Mouse (Mus musculus) olfactory bulb, adult 2 months (tissue): Measurements from ENCODE around the gene Kcnmb4. TPM values are rescaled to one million over a fixed set of nuclear protein-coding genes. Genes with fewer than 3 reads are reported as not detected.

ENCODE experiments used
- H3K27ac ChIP-seq: fragments of 200-500 bp; 2 replicates; pipeline ENCODE4 v1.5.1; 2012; ENCODE audit warnings: low read depth, low read length; ENCODE audit not compliant: insufficient read depth
- H3K4me1 ChIP-seq: fragments of 200-500 bp; 2 replicates; pipeline ENCODE4 v1.6.1; 2012; ENCODE audit warnings: low read length; ENCODE audit not compliant: control insufficient read depth, insufficient read depth
- H3K4me3 ChIP-seq: fragments of 200-500 bp; 2 replicates; pipeline ENCODE4 v1.5.1; 2012; ENCODE audit warnings: mild to moderate bottlenecking, low read depth, low read length, moderate library complexity; ENCODE audit not compliant: insufficient read depth
- CTCF ChIP-seq: fragments of 200-500 bp; IDR thresholded peaks from 2 replicates; pipeline ENCODE4 v1.5.1; 2012; ENCODE audit warnings: low read depth, mild to moderate bottlenecking, low read length, moderate library complexity; ENCODE audit not compliant: insufficient read depth
- POLR2A ChIP-seq: fragments of 200-500 bp; IDR thresholded peaks from 2 replicates; pipeline ENCODE4 v1.6.1; 2012; ENCODE audit warnings: mild to moderate bottlenecking, low read depth, low read length, moderate library complexity; ENCODE audit not compliant: insufficient read depth
- WGBS: fragments of 180-500 bp; shearing (Covaris S2); methylation state at CpG from one replicate; pipeline ENCODE4 v1.1.7; 2018; 5-methylcytosine and 5-hydroxymethylcytosine counted together
- polyA plus RNA-seq: library from polyadenylated mRNA; stranded (reverse); fragments of >200 nt; gene quantifications from 2 replicates; pipeline ENCODE4 v1.2.4, GENCODE M21; 2012; ENCODE audit warnings: low replicate concordance; ENCODE audit not compliant: missing spikeins, insufficient read depth, insufficient read length

Gene Kcnmb4
- polyA plus RNA-seq, 1 experiment, result not detected

GRCm38 (mm10) chr10:116463753-116464345, 9.8 kb downstream of the Kcnmb4 start:
- TF ChIP-seq POLR2A (no peak), CTCF (no peak)
- Histone ChIP-seq H3K27ac (no peak overlapping the region), H3K4me3 (no peak overlapping the region), H3K4me1 (peaks cover 5% of the 10 kb centered on the region)
- 78% methylated on average over 12 of the region's 12 CpGs for WGBS

GRCm38 (mm10) chr10:116461443-116461842, 12.2 kb downstream of the Kcnmb4 start:
- no peak overlapping the region for H3K4me3 ChIP-seq
- TF ChIP-seq POLR2A (no peak), CTCF (no peak)
- 93% methylated on average over 9 of the region's 9 CpGs for WGBS
- peaks cover 5% of the 10 kb centered on the region for H3K4me1 ChIP-seq
- no peak overlapping the region for H3K27ac ChIP-seq

GRCm38 (mm10) chr10:116458786-116459185, 14.9 kb downstream of the Kcnmb4 start:
- H3K4me3 ChIP-seq, result no peak overlapping the region
- peaks cover 6% of the 10 kb centered on the region for H3K4me1 ChIP-seq
- H3K27ac ChIP-seq, result no peak overlapping the region
- TF ChIP-seq POLR2A (no peak), CTCF (no peak)
- 83% methylated on average over 9 of the region's 9 CpGs for WGBS

GRCm38 (mm10) chr10:116452771-116453170, 20.9 kb downstream of the Kcnmb4 start:
- peaks cover 9% of the 10 kb centered on the region for H3K4me1 ChIP-seq
- no peak overlapping the region for H3K27ac ChIP-seq
- no peak overlapping the region for H3K4me3 ChIP-seq
- no peak for TF ChIP-seq CTCF
- no peak for TF ChIP-seq POLR2A
- 94% methylated on average over 7 of the region's 7 CpGs for WGBS

GRCm38 (mm10) chr10:116450621-116451020, 23.1 kb downstream of the Kcnmb4 start:
- TF ChIP-seq CTCF, result no peak
- TF ChIP-seq POLR2A, result no peak
- Histone ChIP-seq H3K4me3 (no peak overlapping the region), H3K27ac (no peak overlapping the region), H3K4me1 (peaks cover 9% of the 10 kb centered on the region)
- WGBS, result 79% methylated on average over 9 of the region's 9 CpGs

GRCm38 (mm10) chr10:116448166-116448565, 25.5 kb downstream of the Kcnmb4 start:
- H3K4me1 ChIP-seq, result peaks cover 6% of the 10 kb centered on the region
- no peak overlapping the region for H3K4me3 ChIP-seq
- 97% methylated on average over 12 of the region's 12 CpGs for WGBS
- no peak overlapping the region for H3K27ac ChIP-seq
- no peak for TF ChIP-seq POLR2A
- TF ChIP-seq CTCF, result no peak

- WGBS, result 92% methylated on average over 9 of the region's 9 CpGs
- no peak overlapping the region for H3K27ac ChIP-seq
- peaks cover 6% of the 10 kb centered on the region for H3K4me1 ChIP-seq
- TF ChIP-seq CTCF, result no peak
- no peak for TF ChIP-seq POLR2A
- H3K4me3 ChIP-seq, result no peak overlapping the region
These were observed 26.5 kb downstream of the Kcnmb4 start for GRCm38 (mm10) chr10:116447176-116447575.

- Histone ChIP-seq H3K27ac (no peak overlapping the region), H3K4me1 (peaks cover 6% of the 10 kb centered on the region), H3K4me3 (no peak overlapping the region)
- TF ChIP-seq POLR2A, result no peak
- no peak for TF ChIP-seq CTCF
- 91% methylated on average over 11 of the region's 12 CpGs for WGBS
These were observed 27.6 kb downstream of the Kcnmb4 start for GRCm38 (mm10) chr10:116446040-116446439.

- WGBS, result 95% methylated on average over 8 of the region's 8 CpGs
- no peak overlapping the region for H3K4me3 ChIP-seq
- no peak overlapping the region for H3K27ac ChIP-seq
- no peaks in the 10 kb centered on the region for H3K4me1 ChIP-seq
- TF ChIP-seq CTCF (no peak), POLR2A (no peak)
These were observed 28.9 kb downstream of the Kcnmb4 start for GRCm38 (mm10) chr10:116444826-116445225.

- 94% methylated on average over 10 of the region's 10 CpGs for WGBS
- no peak overlapping the region for H3K27ac ChIP-seq
- no peaks in the 10 kb centered on the region for H3K4me1 ChIP-seq
- TF ChIP-seq CTCF, result no peak
- no peak for TF ChIP-seq POLR2A
- no peak overlapping the region for H3K4me3 ChIP-seq
These were observed 29.3 kb downstream of the Kcnmb4 start for GRCm38 (mm10) chr10:116444371-116444770.
